Mouse (Mus musculus): Measurements from ENCODE around the gene Ctdnep1.

Gene Ctdnep1

DNA sequence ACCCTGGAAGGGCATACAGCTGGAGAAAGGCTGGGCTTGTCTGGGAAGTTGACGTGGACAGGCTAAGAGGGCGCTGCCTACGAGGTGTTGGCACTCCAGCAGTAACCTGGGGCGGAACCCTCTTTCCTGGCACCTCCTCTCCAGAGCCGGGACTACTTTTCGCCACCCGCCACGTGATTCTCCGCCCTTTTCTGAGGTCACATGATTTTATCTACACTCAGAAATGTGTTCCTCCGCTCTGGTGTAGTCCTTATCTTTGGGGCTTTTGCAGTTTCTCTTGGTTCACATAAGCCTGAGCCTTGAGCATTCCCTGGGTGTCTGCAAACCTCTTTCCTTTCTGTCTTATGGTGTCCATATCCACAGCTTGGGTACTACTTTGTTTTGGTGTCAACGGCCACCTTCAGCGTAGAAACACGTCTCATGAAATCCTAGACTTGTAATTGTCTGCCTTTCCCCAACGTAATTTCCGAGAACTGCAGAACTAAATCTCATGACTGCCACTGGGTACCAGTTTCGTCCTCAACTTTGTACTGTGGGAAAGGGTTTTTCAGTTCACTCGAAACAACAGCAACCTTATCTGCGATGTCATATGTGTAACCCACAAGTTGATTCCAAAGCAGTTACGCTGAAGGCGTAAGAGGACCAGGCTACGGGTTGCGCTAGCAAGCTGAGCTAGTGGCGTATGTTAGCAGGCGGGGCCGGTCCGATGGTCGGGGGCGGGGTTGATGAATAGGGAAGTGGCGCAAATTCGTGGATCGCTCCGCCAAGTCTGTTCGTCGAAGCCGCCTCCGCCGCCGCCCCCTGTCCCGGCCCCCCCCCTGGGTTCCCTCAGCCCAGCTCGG lies 10.1 kb downstream of the Ctdnep1 start, which contains the start of gene Gabarap:
Gene Gabarap, plus strand, starts transcription at position 294 of the 842 bp plus-strand sequence.
- DNase-seq = peak; percentile 96

DNA sequence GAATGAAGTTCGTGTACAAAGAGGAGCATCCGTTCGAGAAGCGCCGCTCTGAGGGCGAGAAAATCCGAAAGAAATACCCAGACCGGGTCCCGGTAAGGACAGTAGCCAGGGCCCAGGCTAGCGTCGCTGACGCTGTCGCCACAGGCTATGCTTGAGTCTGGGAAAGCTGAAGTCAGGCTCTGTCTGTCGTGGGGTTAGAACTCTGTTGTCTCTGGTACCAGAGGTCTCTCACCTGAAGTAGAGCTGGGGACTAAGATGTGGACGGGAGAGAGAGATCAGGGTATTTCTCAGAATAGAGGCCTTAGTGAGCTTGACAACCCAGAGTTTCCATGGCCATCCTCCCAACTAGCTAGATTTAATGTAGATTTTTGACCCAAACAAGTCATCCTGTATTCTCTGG lies 10.8 kb downstream of the Ctdnep1 start:
- no peak for DNase-seq

DNA sequence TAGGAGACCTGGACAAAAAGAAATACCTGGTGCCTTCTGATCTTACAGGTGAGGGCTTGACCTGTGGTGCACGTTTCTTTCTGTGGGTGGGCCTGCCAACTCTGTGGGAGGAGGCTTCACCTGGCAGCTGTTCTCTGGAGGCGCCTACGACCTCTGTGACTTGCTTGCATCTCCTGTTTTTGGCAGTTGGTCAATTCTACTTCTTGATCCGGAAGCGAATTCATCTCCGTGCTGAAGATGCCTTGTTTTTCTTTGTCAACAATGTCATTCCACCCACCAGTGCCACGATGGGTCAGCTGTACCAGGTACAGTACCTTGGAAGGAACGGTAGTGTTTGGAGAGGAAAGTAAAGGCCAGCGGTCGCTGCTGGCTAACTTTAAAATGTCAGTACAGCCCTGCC lies 11.4 kb downstream of the Ctdnep1 start:
- peak; percentile 62 for DNase-seq

DNA sequence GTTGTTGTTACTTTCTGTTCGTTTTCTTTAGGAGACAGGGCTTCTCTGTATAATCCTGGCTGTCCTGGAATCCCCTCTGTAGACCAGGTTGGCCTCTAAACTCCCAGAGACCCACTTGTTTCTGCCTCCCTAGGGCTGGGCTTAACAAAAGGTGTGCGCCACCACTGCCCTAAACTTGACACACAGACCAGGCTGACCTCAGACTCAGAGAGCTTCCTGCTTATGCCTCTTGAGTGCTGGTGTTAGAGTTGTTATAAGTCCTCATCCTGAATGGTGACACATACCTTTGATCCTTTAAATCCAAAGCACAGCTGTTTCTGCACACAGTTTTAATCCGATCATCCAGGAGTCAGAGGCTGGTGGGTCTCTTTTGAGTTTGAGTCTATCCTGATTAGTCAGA lies 12.0 kb downstream of the Ctdnep1 start:
- no peak for DNase-seq

DNA sequence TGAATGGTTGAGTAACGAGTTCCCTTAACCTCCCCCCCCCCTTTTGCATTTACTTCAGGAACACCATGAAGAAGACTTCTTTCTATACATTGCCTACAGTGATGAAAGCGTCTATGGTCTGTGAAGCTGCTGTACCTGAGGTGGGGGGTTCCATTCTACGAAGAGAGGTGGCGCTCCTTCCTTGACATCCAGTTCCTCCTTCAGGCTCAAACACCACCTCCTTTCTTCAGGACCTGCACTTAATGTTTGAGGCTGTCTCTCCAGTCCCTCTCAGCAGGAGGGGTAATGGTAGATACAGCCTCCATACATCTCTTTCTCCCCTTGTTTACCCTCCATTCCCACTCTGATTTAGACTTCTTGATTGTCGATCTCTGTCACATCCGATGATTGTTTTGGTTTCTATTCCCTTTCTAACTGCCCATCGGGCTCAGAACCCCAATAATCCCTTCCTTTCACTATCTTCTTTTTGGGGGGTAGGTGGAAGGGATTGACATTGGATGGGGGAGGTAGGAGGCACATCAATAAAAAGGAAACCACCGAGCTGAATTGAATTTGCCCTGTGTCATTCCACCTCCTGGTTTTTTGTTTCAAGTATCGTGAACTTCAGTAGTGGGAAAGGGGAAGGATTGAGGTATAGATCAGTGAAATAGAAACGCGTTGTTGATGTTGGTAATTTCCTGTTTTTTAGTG lies 13.6 kb downstream of the Ctdnep1 start:
- DNase-seq = peak; percentile 24

DNA sequence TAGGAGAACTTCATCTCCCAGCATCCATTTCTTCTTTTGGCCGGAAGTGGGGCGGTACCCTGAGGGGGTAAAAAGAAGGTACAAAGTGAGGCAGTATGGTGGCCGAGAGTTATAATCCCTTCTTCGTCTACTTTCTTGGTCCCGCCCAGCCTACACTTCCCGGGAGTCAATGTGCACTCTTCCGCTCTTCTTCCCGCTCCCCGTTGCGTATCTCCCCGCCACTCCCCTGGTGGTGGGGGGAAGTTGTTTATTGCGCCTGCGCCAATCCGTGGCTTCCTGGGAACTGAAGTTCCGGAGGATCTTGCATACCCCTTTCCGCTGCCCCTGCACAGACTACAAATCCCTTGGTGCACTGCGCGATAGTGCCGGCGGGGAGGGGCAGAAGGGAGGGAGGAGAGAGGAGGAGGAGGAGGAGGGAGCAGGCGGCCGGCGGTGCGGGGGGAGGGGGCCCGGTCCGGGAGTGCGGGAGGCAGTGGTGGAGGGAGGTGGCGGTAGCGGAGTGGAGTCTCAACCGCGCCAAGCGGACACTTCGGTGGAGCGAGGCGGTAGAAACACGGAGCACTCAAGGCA lies 14.5 kb downstream of the Ctdnep1 start, which contains the start of gene Phf23:
Gene Phf23, plus strand, starts transcription at position 387 of the 570 bp plus-strand sequence.
- DNase-seq = peak; percentile 99

DNA sequence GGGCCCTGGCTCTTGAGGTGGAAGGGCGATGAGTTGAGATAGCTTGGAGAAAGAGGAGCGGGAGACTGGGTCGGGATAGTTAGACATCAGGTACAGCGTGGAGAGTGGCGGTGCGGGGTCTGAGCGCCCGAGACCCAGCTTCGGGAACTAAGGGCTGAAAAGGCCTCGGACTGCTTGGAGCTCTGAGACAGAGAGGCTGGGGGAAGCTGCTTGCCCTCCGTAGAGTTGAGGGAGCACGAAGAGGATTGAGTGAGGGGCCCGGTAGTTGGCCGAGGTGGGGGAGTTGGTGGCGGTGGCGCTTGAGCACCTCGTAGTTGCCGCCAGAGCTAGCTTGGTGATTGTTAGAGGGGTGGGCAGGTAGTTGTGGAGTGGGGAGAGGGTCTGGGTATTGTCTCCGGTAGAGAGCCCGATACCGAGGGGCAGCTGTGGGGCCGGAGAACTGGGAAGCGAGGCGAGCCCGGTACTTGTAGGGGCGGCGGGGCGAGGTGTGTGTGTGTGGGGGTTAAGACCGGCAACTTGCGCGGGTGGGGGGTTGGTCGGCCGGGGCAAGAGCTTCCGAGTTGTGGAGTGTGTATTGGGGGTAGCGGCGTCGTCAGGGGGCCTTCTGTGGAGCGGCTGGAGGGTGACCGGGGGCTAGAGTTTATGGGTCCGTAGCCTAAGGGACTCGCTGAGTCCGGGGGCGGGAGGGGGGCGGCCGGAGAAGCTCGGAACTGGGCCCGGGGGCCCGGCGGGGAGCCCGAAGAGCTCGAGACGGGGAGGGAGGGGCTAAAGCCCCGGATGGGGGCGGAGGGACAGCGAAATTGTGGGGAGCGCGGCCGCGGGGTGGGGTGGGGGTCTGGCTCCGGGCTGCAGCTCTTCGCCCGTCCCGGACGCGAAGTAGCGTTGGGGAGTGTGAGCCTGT lies 15.5 kb downstream of the Ctdnep1 start:
- DNase-seq = peak; percentile 49

DNA sequence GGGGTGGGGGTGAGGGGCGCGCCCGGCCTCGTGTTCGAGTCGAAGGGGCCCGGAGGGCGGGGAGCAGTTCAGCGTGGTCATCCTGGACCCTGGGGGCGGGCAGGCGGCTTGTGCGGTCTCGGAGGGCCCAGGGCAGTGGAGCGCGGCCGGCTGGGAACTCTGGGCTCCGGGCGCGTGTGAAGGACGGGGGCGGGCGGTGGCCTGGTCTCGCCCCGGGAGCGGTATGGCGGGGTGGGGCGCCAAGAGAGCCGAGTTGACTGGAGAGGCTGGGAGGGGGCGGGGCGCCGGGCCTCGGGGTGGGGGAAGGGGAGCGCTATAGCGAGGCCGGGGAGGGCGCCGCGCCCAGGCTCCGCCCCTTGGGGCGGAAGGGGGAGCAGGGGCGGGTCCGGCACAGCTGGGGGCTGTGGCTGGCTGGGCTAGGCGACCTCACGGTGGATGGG lies 16.1 kb downstream of the Ctdnep1 start:
- DNase-seq = peak; percentile 90

DNA sequence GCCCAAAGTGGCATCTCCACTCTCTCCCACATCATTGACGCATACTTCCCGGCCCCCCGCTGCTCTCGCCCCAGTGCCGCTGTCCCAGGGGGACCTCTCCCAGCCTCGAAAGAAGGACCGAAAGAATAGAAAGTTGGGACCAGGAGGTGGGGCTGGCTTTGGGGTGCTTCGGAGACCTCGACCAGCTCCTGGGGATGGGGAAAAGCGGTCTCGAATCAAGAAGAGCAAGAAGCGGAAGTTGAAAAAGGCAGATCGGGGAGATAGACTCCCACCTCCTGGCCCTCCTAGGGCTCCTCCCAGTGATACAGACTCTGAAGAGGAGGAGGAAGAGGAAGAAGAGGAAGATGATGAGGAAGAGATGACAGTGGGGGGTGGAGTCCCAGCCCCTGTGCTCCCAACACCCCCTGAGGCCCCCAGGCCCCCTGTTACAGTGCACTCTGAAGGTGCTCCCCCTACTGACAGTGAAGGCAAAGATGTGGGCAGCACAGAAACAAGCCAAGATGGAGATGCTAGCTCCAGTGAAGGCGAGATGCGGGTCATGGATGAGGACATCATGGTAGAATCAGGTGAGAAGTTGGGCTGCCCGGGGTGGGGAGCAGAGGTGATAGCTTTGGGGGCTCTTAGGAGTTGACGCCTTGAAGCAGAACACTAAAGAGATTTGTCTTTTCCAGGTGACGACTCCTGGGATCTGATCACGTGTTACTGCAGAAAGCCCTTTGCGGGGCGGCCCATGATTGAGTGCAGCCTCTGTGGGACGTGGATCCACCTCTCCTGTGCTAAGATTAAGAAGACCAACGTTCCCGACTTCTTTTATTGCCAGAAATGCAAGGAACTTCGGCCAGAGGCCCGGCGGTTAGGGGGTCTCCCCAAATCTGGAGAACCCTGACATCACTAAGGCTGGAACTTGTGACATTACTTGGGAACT lies 17.9 kb downstream of the Ctdnep1 start:
- DNase-seq = no peak

DNA sequence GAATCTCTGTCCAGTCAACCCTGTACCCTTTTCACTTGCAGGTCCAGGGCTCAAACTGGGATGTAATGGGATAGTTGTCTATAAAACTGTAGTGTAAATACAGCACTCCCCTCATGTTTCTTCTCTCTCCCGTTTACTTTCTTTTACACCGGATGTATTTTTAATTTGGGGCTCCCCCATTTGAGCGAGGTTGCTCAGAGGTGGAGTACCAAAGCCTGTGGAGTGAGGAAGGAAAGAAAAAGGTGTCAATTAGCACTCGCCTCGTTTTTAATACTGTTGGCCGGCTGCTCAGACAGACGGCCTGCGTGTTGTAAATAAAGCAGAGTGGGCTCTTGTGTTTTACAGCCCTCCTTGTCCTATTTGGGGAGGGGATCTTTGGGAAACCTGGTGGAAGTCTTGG lies 18.7 kb downstream of the Ctdnep1 start:
- no peak for DNase-seq

DNA sequence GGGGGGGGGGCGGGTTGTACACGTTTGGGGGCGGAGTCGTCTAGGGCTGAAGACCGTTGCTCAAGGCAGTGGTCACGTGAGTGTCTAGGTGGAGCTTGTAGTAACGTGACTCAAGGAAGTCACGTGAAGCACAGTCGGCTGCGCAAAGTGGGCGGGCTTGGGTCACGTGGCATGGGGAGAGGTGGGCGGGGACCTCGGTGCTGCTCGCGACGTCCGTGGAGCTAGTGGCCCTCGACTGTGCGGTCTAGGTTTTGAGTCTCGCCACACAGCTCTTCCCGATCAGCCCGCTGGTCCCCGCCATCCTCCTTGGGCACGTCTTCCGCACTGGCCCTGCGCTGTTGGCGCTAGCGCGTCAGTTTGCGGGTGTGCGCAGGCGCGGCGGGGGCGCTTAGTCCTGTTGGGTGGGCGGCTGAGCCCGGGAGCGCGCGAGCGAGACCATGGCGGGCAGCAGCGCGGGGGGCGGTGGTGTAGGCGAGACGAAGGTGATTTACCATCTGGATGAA lies 19.5 kb downstream of the Ctdnep1 start, which contains the start of gene Dvl2:
Gene Dvl2, plus strand, starts transcription at position 200 of the 503 bp plus-strand sequence.
- DNase-seq = peak; percentile 94

DNA sequence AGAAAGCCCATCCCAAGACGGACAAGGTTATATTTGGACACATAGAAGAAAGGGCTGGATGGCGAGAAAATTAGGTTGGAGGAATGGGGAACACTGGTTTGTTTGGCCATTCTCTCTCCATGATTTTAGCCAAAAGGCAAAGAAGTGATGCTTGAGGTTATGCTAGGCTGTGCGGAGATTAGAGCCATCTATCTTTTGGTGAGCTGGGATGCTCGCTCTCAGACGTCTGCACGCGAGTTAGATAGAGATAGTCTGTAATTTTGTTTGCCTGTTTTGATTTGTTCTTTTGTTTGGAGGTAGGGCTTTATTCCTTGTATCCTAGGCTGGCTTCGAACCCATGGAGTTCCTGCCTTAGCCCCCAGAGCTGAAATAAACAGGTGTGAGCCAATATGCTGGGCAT lies 20.2 kb downstream of the Ctdnep1 start:
- DNase-seq = no peak

DNA sequence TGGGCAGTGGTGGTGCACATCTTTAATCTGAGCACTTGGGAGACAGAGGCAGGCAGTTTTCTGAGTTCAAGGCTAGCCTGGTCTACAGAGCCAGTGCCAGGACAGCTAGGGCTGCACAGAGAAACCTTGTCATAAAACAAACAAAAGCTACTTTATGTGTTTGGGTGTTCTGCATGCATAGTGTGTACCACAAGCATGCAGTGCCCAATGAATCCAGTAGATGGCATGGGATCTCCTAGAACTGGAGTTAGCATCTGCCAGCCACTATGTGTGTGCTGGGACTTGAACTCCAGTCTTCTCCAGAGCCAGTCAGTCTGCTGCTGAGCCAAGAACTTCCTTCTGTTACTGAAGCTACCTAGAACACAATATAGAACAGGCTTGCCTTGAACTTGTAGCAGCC lies 20.9 kb downstream of the Ctdnep1 start:
- no peak for DNase-seq

DNA sequence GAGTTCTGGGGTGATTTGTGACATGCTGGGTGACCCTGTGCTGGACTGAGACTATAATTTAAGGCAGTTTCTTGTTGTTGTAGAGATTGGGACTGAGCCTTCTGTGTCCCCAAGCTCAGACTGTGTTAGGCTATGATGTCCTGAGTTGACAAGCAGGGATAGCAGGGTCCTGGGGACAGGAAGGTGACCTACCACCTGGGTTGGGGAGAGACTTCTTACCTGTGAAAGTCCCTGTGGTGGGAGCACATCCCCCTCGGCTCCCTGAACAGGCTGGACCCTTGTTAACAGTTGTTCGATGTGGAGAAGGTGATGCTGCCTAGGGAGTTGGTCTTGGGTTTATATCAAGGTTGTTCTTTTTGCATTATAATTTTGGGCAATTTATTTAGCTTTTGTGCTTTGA lies 21.5 kb downstream of the Ctdnep1 start:
- DNase-seq = no peak

DNA sequence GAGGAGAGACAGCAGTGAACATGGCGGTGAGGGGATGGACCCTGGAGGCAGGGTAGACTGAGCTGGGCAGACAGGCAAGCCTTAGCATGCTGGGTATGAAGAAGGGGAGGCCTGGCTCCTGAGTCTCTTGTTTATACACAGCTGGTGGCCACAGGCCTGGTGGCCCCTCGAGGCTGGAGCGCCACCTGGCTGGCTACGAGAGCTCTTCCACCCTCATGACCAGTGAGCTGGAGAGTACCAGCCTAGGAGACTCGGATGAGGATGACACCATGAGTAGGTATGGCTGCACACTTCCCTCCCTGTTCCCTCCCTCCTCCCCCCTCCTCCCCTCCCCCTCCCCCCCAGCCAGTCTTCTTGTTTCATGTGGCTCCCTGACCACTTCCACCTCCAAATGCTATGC lies 24.6 kb downstream of the Ctdnep1 start:
- no peak for DNase-seq

DNA sequence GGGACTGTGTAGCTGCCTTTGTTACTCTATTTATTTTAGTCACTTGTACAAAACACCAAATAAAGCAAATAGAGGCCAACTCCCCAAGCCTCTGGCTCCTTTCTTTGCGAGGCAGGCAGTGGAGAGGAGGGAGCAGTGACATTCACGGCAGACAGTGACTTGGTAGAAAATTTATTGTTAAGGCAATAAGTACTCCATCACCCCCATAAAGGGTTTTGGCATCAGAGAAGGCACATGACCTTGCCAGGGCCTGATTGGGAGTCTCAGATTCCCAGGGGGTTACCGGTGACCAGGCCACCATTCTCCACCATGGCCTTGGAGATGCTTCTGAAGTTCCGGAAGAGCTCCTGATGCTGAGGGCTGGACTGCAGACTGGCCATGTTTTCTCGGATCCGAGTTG lies 29.1 kb downstream of the Ctdnep1 start:
- DNase-seq = no peak

DNA sequence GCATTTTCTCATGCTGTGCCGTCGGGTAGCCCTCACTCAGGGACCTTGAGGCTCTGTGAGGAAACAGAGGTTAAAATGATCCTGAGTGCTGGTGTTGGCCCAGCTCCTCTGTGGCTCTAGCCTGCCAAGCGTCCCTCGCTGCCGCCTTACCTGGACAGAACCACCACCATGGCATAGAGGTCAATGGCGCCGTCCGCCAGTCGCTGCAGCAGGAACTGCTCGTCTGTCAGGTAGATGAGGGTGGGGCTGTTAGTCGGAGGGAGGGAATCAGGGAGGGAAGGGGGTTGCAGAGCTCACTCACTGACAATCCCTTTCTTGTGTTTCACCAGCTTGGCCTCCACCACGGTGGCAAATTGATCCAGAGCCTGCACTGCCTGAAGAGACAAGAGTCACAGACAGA lies 29.6 kb downstream of the Ctdnep1 start:
- no peak for DNase-seq

DNA sequence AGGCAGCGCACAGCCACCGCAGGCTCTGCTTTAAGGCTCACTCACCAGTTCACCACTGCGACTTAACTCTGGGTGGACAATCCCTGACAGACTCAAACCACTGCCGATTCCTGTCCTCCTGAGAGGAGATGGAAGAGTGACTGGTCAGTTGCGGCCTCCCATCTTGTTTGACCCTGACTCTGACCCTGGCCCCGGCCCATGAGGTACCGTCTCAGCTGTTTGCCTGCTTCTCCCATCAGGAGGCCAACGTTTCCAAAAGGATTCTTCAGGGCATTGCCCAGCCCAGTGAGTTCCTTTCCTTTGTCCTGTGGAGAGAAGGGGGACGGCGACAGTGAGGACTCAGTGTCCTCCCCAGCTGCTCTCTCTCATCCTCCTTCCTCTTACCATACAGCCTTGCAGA lies 30.0 kb downstream of the Ctdnep1 start:
- no peak for DNase-seq

DNA sequence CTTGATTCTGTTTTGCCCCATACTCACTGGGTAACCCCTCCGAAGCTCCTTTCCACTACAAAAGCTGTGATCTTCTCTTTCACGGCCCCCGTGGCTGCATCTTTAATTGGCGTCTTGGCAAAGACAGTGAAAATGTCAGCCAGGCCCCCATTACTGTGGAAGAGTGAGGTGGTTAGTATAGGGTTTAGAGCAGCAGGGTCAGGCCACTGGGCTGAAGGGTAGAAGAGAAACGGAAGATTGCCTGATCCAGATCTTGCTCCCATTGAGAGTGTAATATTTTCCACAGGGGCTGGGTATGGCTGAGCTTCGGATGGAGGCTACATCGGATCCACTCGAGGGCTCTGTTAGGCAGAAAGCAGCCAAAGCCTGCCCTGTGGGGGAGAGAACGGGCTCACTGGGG lies 32.0 kb downstream of the Ctdnep1 start:
- DNase-seq = no peak

DNA sequence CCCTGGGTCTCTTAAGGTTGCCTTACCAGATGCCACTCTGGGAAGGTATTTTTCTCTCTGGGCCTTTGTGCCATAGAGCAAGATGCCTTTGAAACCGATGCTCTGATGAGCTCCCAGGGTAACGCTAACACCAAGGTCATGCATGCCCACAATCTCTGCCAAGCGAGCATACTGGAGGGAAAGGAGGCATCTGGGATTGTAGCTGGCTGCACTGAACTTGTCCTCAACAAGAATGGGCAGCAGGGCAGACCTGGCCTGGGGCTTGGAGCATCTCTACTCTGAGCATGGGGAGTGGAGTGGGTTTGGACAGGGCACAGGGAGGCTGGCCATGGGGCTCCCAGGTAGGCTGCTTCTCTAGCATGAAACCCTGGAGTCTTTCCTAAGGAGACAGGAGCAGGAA lies 32.5 kb downstream of the Ctdnep1 start:
- DNase-seq = no peak

DNA sequence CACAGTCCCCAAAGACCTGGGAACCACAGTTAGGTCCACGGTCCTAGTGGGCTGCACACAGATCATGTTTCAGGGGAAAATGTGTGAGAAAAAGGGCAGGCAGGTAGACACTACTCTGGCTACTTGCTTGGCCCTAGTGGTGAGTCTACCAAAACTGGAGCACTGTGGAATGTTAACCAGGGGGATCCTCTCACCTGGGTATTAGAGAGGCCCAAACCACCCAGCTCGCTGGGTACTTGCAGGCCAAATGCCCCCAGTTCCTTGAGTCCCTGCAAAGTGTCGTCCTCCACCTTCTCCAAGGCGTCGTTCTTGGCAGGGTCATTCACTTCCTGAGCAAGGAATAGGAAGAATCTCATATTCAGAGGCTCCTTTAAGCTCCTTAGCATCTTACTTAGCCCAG lies 33.1 kb downstream of the Ctdnep1 start:
- DNase-seq = no peak
